28 mouse cellular contexts compared by ENCODE assay signal in genomic region chr1:164817331-164817730, GRCm38 (mm10). TPM values are rescaled to one million over a fixed set of nuclear protein-coding genes. Genes with fewer than 3 reads are reported as not detected.
"Had no signal": no experiment of that assay in that cellular context is flagged by ENCODE, and none has a peak within 500 bp of the region (broad histone marks: within the 10 kb centered on the region; RNA-seq: fewer than 3 reads in every experiment).

No protein-coding gene starts in this region.

- H3K36me3 ChIP-seq: heart, embryonic 13.5 days; heart, embryonic 15.5 days; hindbrain, embryonic 13.5 days; hindbrain, embryonic 15.5 days; limb, embryonic 13.5 days; limb, embryonic 15.5 days; liver, embryonic 13.5 days; liver, embryonic 15.5 days had no signal

- H3K4me2 ChIP-seq: heart, embryonic 11.5 days; heart, embryonic 13.5 days; heart, embryonic 15.5 days; hindbrain, embryonic 13.5 days; hindbrain, embryonic 15.5 days; limb, embryonic 13.5 days; limb, embryonic 15.5 days; liver, embryonic 11.5 days; liver, embryonic 13.5 days; liver, embryonic 15.5 days had no signal

- H3K9me3 ChIP-seq: heart, embryonic 13.5 days; heart, embryonic 15.5 days; hindbrain, embryonic 13.5 days; hindbrain, embryonic 15.5 days; limb, embryonic 13.5 days; limb, embryonic 15.5 days; liver, embryonic 13.5 days; liver, embryonic 15.5 days had no signal

- H3K4me1 ChIP-seq: limb, embryonic 13.5 days; limb, embryonic 15.5 days; liver, embryonic 13.5 days; liver, embryonic 15.5 days had no signal

- H3K4me3 ChIP-seq: heart, adult 2 months; heart, embryonic 13.5 days; heart, embryonic 15.5 days; hindbrain, embryonic 13.5 days; hindbrain, embryonic 15.5 days; limb, embryonic 13.5 days; limb, embryonic 15.5 days; liver, embryonic 13.5 days; liver, embryonic 15.5 days had no signal

- ATAC-seq: hindbrain, postnatal 0 days; inflammation-experienced regulatory T-cells, adult 6 months; intestine, embryonic 16.5 days had no signal

- H3K27ac ChIP-seq: heart, adult 2 months; heart, embryonic 13.5 days; heart, embryonic 15.5 days; hindbrain, embryonic 13.5 days; hindbrain, embryonic 15.5 days; hindbrain, postnatal 0 days; kidney, postnatal 0 days; limb, embryonic 13.5 days; limb, embryonic 15.5 days; liver, embryonic 13.5 days; liver, embryonic 15.5 days had no signal

- H3K9ac ChIP-seq: heart, embryonic 13.5 days; heart, embryonic 15.5 days; hindbrain, embryonic 13.5 days; hindbrain, embryonic 15.5 days; limb, embryonic 13.5 days; limb, embryonic 15.5 days; liver, embryonic 13.5 days; liver, embryonic 15.5 days had no signal

- H3K27me3 ChIP-seq: heart, embryonic 13.5 days; heart, embryonic 15.5 days; hindbrain, embryonic 13.5 days; hindbrain, embryonic 15.5 days; limb, embryonic 13.5 days; limb, embryonic 15.5 days; liver, embryonic 13.5 days; liver, embryonic 15.5 days had no signal

- DNase-seq: gastrocnemius, postnatal 14 days; gastrocnemius, postnatal 36 days; heart, adult 11 months; heart, adult 2 months; heart, postnatal 14 days; heart, postnatal 36 days; kidney, adult 18-20 months; kidney, adult 8-10 months; kidney, postnatal 14 days; kidney, postnatal 36 days; layer of hippocampus, adult 9-11 months; layer of hippocampus, postnatal 36 days; left cerebral cortex, postnatal 4 days; liver, embryonic 13.5 days had no signal

RNA-seq across cellular contexts. Expression of gene Dpt, which starts 20.9 kb away (rescaled TPM):
- polyA plus RNA-seq: kidney, embryonic 14.5 days; liver, embryonic 11.5 days had no signal
